Mouse (Mus musculus) liver, embryonic 14.5 days (tissue): ENCODE data around the gene Ier2. TPM values are rescaled to one million over a fixed set of nuclear protein-coding genes. Genes with fewer than 3 reads are reported as not detected.
A peak's percentile ranks its signal among the peaks of the same experiment; 100 is the strongest.

Experiments used
- ATAC-seq: fragments of 200-750 bp; cut with Nextera tagmentation; 2 replicates; pipeline ENCODE4 v1.8.0; 2017; ENCODE audit warnings: moderate number of reproducible peaks, mild to moderate bottlenecking, moderate library complexity; ENCODE audit not compliant: insufficient read depth
- DNase-seq, 3 experiments: peaks; one replicate each; pipeline ENCODE4 v3.0.0-alpha.2; 2012 to 2013; ENCODE audit warnings: low read depth in 3 of 3, low spot score in 3 of 3
- H3K27ac ChIP-seq: fragments of 300-500 bp; sonication (generic); 2 replicates; pipeline ENCODE4 v1.5.1; 2014; ENCODE audit warnings: moderate library complexity, mild to moderate bottlenecking, control low read depth, inconsistent platforms
- H3K27me3 ChIP-seq: fragments of 300-500 bp; sonication (generic); 2 replicates; pipeline ENCODE4 v1.6.1; 2014; ENCODE audit warnings: mild to moderate bottlenecking, low read length, moderate library complexity; ENCODE audit not compliant: control insufficient read depth, insufficient read depth
- H3K36me3 ChIP-seq: fragments of 300-500 bp; sonication (generic); replicated peaks from 2 replicates; pipeline ENCODE4 v1.6.1; 2014; ENCODE audit warnings: low read depth; ENCODE audit not compliant: control insufficient read depth, insufficient read depth
- H3K4me1 ChIP-seq, 2 experiments: fragments of 200-500 bp in 1 of 2; fragments of 300-500 bp in 1 of 2; sonication (generic) in 1 of 2; replicated peaks; 2 replicates each; pipeline ENCODE4 v1.6.1; 2012 to 2014; ENCODE audit warnings: antibody characterized with exemption in 1 of 2, inconsistent platforms in 1 of 2, low read length in 1 of 2; ENCODE audit not compliant: control insufficient read depth in 2 of 2, insufficient read depth in 2 of 2
- H3K4me2 ChIP-seq: fragments of 300-500 bp; sonication (generic); 2 replicates; pipeline ENCODE4 v1.6.1; 2014; ENCODE audit warnings: low read depth, mild to moderate bottlenecking, control low read depth, moderate library complexity
- H3K4me3 ChIP-seq, 2 experiments: fragments of 200-500 bp in 1 of 2; fragments of 300-500 bp in 1 of 2; sonication (generic) in 1 of 2; 2 replicates each; pipeline ENCODE4 v1.5.1; 2012 to 2014; ENCODE audit warnings: low read depth in 2 of 2, low read length in 2 of 2, mild to moderate bottlenecking in 2 of 2, control low read depth in 1 of 2, inconsistent platforms in 1 of 2, moderate library complexity in 1 of 2; ENCODE audit not compliant: insufficient read depth in 1 of 2
- H3K9ac ChIP-seq: fragments of 300-500 bp; sonication (generic); replicated peaks from 2 replicates; pipeline ENCODE4 v1.6.1; 2014; ENCODE audit warnings: mild to moderate bottlenecking, control low read depth, moderate library complexity
- H3K9me3 ChIP-seq: fragments of 300-500 bp; sonication (generic); 2 replicates; pipeline ENCODE4 v1.6.1; 2016; ENCODE audit warnings: low read length, mixed read lengths; ENCODE audit not compliant: control insufficient read depth
- CTCF ChIP-seq: IDR thresholded peaks from 2 replicates; pipeline ENCODE4 v1.5.1; 2016; ENCODE audit warnings: antibody characterized with exemption, low read depth, control low read depth
- EP300 ChIP-seq: IDR thresholded peaks from 2 replicates; pipeline ENCODE4 v1.6.1; 2016; ENCODE audit warnings: antibody characterized with exemption, low read depth
- WGBS: fragments of 180-500 bp; shearing (Covaris S2); extraction: QIAGEN DNeasy Blood & Tissue Kit; methylation state at CpG from one replicate; pipeline ENCODE4 v1.1.7; 2014; ENCODE audit not compliant: insufficient replicate concordance; 5-methylcytosine and 5-hydroxymethylcytosine counted together
- polyA plus RNA-seq, 2 experiments: library from polyadenylated mRNA; depleted of rRNA in 1 of 2; stranded (reverse) in 1 of 2; unstranded in 1 of 2; fragments of >200 nt; fragmentation: Nextera tagmentation in 1 of 2; extraction: Ambion mirVana in 1 of 2; gene quantifications; 2 replicates each; pipeline versions ENCODE4 v1.2.1 to v1.2.3; 2012 to 2014

Ier2 gene
- polyA plus RNA-seq, 2 experiments = 8.4 to 12.6 TPM

- Histone ChIP-seq H3K4me3 (peak overlapping the region; percentile 88 to 98), H3K4me2 (peak overlapping the region; percentile 90), H3K27ac (peak overlapping the region; percentile 98), H3K4me1 (peaks cover 35 to 45% of the 10 kb centered on the region in 2 experiments), H3K27me3 (peaks cover 11% of the 10 kb centered on the region), H3K36me3 (peaks cover 22% of the 10 kb centered on the region), H3K9ac (peak overlapping the region; percentile 100), H3K9me3 (no peaks in the 10 kb centered on the region)
- WGBS = 1% methylated on average over 61 of the region's 61 CpGs
- DNase-seq (no peak), ATAC-seq (peak; percentile 3; the same call in 1 of the 2 replicates)
- no peak for TF ChIP-seq CTCF
- no peak; the same call in 1 of the 2 replicates for TF ChIP-seq EP300
Measured at GRCm38 (mm10) chr8:84704867-84705831, 42.5 kb upstream of the Ier2 start.

GRCm38 (mm10) chr8:84704356-84704755, 41.7 kb upstream of the Ier2 start:
- H3K9ac ChIP-seq = peak overlapping the region; percentile 100
- peaks cover 42 to 52% of the 10 kb centered on the region in 2 experiments for H3K4me1 ChIP-seq
- peak overlapping the region; percentile 90 for H3K4me2 ChIP-seq
- H3K36me3 ChIP-seq = peaks cover 24% of the 10 kb centered on the region
- ATAC-seq = peak; percentile 27; the same call in 1 of the 2 replicates
- WGBS = under 1% methylated on average over 16 of the region's 16 CpGs
- peak overlapping the region; percentile 98 for H3K27ac ChIP-seq
- H3K4me3 ChIP-seq = peak overlapping the region; percentile 88 to 98
- H3K27me3 ChIP-seq = peaks cover 11% of the 10 kb centered on the region
- TF ChIP-seq EP300 (no peak), CTCF (peak; percentile 99)
- no peaks in the 10 kb centered on the region for H3K9me3 ChIP-seq
- DNase-seq = peak; percentile 74 to 79 (median 74)

GRCm38 (mm10) chr8:84703466-84704249, 41.0 kb upstream of the Ier2 start:
- Histone ChIP-seq H3K4me2 (peak overlapping the region; percentile 90), H3K9ac (peak overlapping the region; percentile 100), H3K4me1 (peaks cover 42 to 51% of the 10 kb centered on the region in 2 experiments), H3K4me3 (peak overlapping the region; percentile 88 to 98), H3K36me3 (peaks cover 25% of the 10 kb centered on the region), H3K9me3 (no peaks in the 10 kb centered on the region), H3K27me3 (peaks cover 11% of the 10 kb centered on the region), H3K27ac (peak overlapping the region; percentile 98)
- DNase-seq (no peak), ATAC-seq (no peak)
- WGBS = 2% methylated on average over 38 of the region's 38 CpGs
- TF ChIP-seq EP300 = no peak
- peak; percentile 50; the same call in 1 of the 2 replicates for TF ChIP-seq CTCF

GRCm38 (mm10) chr8:84702963-84703465, 40.4 kb upstream of the Ier2 start:
- WGBS = 12% methylated on average over 6 of the region's 6 CpGs
- Histone ChIP-seq H3K9me3 (no peaks in the 10 kb centered on the region), H3K27ac (peak overlapping the region; percentile 98), H3K4me2 (peak overlapping the region; percentile 90), H3K9ac (peak overlapping the region; percentile 100), H3K36me3 (peaks cover 26% of the 10 kb centered on the region), H3K4me3 (peak overlapping the region; percentile 88 to 98), H3K4me1 (peaks cover 38 to 50% of the 10 kb centered on the region in 2 experiments), H3K27me3 (peaks cover 11% of the 10 kb centered on the region)
- TF ChIP-seq EP300 (no peak), CTCF (peak; percentile 5; the same call in 1 of the 2 replicates)
- ATAC-seq = no peak
- DNase-seq = no peak
